Mouse (Mus musculus) ES-E14 (cell line): ENCODE data around the gene Cpn1.

Experiments used
- HCFC1 ChIP-seq: IDR thresholded peaks from 2 replicates; pipeline ENCODE4 v1.6.1; 2012; ENCODE audit warnings: low read length, inconsistent platforms, borderline replicate concordance; ENCODE audit not compliant: insufficient read depth
- MAFK ChIP-seq: IDR thresholded peaks from 2 replicates; pipeline ENCODE4 v1.6.1; 2014; ENCODE audit warnings: mild to moderate bottlenecking, low read depth, low read length, inconsistent platforms; ENCODE audit not compliant: insufficient read depth
- ZC3H11A ChIP-seq: IDR thresholded peaks from 2 replicates; pipeline ENCODE4 v1.6.1; 2012; ENCODE audit warnings: low read depth, mild to moderate bottlenecking, inconsistent platforms, low read length, borderline replicate concordance

DNA sequence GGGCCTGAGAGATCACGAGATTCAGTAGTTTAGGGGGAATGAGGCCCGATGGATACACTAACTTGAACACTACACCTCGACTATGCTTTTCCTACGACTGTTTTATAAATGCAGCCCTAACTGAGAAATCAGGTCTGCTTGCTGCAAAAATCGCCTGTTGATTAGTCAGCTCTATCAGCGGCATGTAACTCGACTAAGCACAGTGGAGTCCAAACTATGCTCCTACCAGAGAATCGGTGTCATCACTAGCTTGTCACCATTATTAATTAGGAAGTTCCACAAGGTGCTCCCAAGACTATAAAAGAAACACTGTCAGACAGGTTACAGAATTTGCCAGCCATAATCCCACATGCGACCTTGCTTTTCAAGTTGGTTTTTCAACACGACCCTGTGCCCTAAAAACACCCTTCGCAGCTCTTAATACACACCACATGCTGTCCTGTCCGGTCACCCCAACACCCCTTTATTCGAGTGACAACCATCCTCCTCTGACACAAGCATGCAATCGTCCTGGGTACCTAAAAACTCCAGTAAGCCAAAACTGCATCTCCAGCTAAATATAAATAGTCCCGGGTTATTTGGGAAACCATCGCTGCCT lies 47.1 kb downstream of the Cpn1 start:
- no peak for TF ChIP-seq ZC3H11A
- TF ChIP-seq HCFC1, result no peak
- TF ChIP-seq MAFK, result no peak
